Mouse (Mus musculus): Measurements from ENCODE around the gene Lman2.

The Lman2 gene

GRCm38 (mm10) chr13:55329683-55330566 is 32.7 kb downstream of the Lman2 start, which contains the start of gene Mxd3:
TSS of gene Mxd3 (minus strand) at chr13:55329823.
- in situ Hi-C loops (cut with MboI; ENCODE audit: unreplicated experiment in 2 of 2) = loop anchor here (5.0 to 10.0 kb wide), 4 partner anchors 37 to 185 kb away; partner anchors contain the start of genes Pdlim7 (in 1 of the 2), Rgs14 (in 1 of the 2) and Slc34a1 (in 1 of the 2)

DNA sequence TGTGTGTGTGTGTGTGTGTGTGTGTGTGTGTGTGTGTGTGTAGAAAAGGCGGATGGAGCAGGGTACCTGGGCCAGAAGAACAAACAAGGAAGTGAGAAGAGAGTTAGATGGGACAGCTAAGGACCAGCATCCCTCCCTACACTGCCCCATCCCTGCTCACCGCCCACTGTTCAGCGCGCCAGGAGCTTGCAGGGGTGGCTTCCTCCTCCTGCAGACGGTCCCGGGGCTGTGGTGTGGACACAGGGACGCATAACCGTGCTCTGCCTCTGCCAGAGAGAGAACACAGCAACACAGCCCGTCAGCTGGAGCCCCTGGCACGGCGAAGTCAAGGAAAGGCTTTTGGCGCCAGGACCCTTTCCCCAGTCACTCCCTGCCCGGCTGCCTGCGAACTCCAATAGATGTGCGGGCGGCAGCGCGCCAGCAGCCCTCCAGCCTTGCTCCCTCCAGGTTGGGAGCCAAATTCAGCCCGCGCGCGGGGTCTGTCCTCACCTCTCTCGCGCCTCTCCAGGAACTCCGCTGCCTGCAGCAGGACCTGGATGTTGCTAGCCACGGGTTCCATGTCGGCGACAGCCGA is 33.4 kb downstream of the Lman2 start:
- in situ Hi-C loops (cut with MboI; ENCODE audit: unreplicated experiment in 2 of 2) = no loop called here

- in situ Hi-C loops (cut with MboI; ENCODE audit: unreplicated experiment in 2 of 2) = no loop called here
Measured at GRCm38 (mm10) chr13:55328641-55329040, 33.9 kb downstream of the Lman2 start.

- in situ Hi-C loops (cut with MboI; ENCODE audit: unreplicated experiment in 2 of 2) = no loop called here
Measured at GRCm38 (mm10) chr13:55328171-55328570, 34.4 kb downstream of the Lman2 start.

- in situ Hi-C loops (cut with MboI; ENCODE audit: unreplicated experiment in 2 of 2) = no loop called here
Measured at GRCm38 (mm10) chr13:55327633-55328032, 35.0 kb downstream of the Lman2 start.

DNA sequence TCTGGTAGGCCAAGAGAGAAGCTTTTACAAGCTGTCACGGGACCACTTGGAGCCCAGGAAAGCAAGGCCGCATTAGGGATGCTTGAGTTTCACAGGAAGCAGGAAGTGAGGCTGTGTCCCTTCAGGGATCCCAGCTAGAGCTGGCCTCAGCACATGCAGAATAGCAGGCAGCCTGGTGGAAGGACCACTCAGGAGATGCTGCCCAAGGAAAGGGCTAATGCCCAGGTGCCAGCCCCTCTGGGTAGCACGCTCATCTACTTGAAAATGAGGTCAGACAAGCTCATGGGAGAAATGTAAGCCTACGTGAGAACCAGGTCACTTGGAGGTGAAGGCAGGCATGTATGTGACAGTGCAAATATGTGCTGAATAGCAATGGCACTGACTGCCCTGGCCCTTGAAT is 35.4 kb downstream of the Lman2 start:
- in situ Hi-C loops (cut with MboI; ENCODE audit: unreplicated experiment in 2 of 2) = no loop called here

DNA sequence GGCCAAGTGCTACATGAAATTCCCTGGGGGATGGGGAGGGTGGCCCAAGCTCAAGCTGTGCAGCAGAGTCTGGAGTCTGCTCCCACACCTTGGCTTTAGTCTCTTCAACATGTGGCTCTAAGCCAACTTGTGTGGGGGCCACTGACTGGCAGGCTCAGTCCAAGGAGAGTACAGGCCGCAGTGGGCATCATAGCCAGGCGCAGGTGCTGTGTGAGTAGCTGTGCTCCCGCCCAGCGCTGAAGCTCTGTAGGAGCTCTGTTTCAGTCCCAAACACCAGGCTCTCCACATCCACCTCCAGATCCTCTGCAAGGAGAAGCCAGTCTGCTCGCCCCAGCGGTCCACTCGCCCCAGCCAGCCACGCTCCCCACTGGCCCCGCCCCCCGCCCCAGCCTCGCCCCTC is 37.0 kb downstream of the Lman2 start:
- in situ Hi-C loops (cut with MboI; ENCODE audit: unreplicated experiment in 2 of 2) = no loop called here

DNA sequence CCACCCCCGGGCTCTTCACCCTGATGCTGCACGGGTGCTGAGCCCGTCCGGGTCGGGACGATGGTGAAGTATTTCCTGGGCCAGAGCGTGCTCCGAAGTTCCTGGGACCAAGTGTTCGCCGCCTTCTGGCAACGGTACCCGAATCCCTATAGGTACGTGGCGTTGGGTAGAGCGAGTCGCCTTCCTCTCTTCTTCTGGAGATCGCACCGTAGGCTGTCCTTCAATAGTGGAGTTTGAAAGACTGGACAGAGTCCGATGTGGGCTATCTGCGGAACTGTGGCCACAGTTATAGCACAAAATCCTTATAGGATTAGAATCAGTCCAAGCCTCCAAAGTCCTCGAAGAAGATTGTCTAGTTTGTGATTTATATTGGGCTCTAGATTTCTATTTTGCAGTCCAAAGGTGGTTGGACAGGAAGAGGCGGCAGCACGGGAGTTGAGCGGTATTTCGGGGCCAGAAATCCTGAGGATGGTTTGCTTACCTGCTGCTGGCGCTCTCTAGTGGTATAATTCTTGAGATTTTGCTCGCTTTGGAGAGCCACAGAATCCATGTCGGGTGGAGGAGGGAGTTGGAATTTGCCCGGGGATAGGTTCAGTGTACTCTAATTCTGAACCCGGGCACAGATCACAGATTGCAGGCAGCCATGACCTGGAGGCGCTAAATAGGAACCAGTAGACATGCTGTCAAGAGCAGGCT is 40.3 kb downstream of the Lman2 start:
- in situ Hi-C loops (cut with MboI; ENCODE audit: unreplicated experiment in 2 of 2) = no loop called here

GRCm38 (mm10) chr13:55321434-55322129 is 41.0 kb downstream of the Lman2 start, which contains the start of gene Rab24:
TSS of gene Rab24 (minus strand) at chr13:55321946.
- in situ Hi-C loops (cut with MboI; ENCODE audit: unreplicated experiment in 2 of 2) = no loop called here

DNA sequence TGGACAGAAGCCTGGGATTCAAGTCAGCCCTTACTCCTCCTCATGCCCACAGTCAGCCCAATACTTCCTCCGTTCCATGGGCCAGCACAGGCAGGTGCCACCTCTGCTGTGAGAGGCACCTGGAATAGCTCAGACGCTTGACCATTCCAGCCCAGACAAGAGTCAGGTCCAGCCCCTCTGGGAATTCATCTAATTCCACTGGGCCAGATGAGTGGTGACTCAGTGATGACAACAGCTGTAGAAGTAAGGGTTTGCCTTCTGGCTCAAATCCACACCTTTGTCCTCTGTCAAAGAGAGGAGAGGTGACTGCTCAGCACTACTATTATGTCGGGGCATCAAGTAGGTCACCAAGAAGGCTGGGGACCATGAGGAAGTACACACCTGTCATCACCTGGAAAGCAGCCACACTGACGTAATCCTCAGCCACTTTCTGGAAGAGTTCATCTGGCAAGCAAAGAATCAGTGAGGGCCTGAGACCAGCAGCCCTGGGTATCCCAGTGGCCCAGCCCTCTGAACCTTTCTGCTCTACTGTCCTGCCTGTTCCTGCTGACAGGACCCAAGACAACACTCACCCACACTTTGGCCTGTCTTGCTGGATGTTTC is 42.6 kb downstream of the Lman2 start, which contains the start of gene Prelid1:
TSS of gene Prelid1 (plus strand) at position 570 of the 603 bp plus-strand sequence.
- in situ Hi-C loops (cut with MboI; ENCODE audit: unreplicated experiment in 2 of 2) = no loop called here

- in situ Hi-C loops (cut with MboI; ENCODE audit: unreplicated experiment in 2 of 2) = no loop called here
Measured at GRCm38 (mm10) chr13:55318351-55318750, 44.2 kb downstream of the Lman2 start.

DNA sequence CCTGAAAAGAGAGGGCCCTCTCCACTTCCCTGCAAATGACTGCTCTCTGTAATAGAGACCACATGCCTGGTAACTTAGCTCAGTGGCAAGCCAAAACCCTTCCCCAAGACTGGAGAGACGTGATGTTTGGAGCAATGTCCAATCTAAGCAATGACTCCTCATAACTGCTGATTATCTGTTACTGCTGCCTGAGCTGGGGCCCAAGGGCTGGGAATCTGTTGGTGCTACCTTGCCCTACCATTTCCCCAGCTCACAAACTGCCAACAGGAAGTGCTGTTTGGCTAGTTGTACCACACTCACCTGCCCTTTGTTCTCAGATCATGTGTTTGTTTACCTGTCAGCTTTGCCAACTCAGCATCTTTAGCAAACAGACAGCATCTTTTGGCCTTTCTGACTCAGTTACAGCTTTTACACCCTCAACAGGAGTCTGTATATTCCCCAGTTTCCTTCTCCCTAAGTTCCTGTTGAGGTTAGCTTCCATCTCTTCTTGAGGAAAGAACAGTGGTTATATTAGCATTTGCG is 47.6 kb downstream of the Lman2 start:
- in situ Hi-C loops (cut with MboI; ENCODE audit: unreplicated experiment in 2 of 2) = no loop called here

DNA sequence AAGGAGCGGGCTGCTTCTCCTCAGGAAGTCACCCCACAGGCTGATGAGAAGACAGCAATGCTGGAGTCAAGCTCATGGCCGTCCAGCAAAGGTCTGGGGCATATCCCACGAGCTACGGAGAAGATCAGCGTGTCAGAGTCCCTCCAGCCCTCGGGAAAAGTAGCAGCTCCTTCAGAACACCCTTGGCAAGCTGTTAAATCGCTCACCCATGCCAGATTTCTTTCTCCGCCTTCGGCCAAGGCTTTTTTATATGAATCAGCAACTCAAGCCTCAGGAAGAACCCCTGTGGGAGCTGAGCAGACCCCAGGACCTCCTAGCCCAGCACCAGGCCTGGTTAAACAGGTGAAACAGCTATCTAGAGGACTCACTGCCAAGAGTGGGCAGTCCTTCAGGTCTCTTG is 49.5 kb downstream of the Lman2 start:
- in situ Hi-C loops (cut with MboI; ENCODE audit: unreplicated experiment in 2 of 2) = no loop called here

DNA sequence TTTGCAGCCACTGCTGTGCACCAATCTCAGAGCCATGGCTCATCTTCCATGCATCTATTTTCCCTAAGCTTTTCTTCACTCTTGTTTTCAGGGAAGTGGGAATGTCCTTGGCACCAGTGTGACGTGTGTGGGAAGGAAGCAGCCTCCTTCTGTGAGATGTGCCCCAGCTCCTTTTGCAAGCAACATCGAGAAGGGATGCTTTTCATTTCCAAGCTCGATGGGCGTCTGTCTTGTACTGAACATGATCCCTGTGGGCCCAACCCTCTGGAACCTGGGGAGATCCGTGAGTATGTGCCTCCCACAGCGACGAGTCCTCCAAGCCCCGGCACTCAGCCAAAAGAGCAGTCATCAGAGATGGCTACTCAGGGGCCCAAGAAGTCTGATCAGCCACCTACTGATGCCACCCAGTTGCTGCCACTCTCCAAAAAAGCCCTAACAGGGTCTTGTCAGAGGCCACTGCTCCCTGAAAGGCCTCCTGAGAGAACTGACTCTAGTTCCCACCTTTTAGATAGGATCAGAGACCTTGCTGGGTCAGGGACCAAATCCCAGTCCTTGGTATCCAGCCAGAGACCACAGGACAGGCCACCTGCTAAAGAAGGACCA is 50.5 kb downstream of the Lman2 start:
- in situ Hi-C loops (cut with MboI; ENCODE audit: unreplicated experiment in 2 of 2) = no loop called here

DNA sequence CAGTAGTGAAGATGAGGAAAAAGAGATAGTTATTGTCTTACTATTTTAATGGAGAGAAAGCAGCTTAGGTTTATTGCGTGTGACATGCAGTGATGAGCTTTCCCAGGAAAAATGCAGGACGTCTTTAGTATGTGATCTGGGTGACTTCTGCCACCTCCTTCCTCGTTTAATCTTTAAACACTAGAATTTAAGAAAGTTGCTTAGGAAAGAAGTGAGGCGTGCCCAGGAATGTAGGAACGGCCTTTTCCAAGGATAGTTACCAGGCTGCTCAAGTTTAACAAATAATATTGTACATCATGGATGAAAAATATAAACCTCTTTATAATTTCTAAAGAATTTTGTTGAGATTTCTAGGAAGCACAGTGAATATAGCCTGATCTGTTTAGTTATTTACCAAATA is 61.7 kb downstream of the Lman2 start:
- in situ Hi-C loops (cut with MboI; ENCODE audit: unreplicated experiment in 2 of 2) = no loop called here

DNA sequence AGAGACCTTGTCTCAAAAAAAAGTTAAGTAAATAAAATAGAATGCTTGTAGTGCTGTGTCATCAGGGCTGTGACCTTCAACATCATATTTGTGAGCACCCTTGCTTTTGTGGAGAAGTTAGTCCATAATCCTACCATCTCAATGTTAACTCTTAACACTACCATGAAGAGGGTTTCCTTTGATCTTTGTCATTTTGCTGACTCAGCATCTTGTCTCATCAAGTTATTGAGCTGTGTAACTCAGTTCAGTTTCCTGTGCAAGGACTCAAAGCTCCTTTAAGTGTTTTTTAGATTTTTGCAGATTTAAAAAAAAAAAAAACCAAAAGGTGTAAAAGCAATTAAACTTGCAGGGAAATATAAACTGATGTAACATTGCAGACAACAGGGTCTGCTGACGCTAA is 65.8 kb downstream of the Lman2 start:
- in situ Hi-C loops (cut with MboI; ENCODE audit: unreplicated experiment in 2 of 2) = no loop called here

Data from v-Abl transformed pro-B cells (cell line).